ENCODE assay signal across 8 mouse cellular contexts in the genomic region with DNA sequence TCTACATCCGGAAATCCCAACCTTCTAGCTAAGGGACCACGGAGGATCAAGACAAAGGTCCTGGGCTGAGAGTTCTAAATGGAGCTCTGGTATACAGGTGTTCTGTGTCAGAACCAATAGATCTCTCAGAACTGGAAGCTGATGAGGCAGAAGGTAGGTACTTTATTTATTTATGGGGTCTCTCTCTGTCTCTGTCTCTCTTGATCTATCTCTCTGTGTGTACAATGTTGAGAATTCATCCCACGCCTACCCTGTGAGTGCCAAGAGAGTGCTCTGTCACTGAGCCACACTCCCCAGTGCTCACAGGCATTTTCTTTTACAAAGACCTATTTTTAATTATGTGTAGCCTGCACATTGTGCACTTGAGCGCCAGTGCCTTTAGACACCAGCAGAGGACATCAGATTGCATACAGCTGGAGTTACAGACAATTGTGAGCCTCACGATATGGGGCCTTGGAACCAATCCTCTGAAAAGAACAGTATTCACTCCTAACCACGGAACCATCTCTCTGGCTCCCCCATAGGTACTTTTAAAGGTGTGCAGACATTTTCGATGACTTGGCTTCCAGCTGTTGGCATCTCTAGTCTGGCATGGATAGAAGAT. TPM values are rescaled to one million over a fixed set of nuclear protein-coding genes. Genes with fewer than 3 reads are reported as not detected.
DNase-seq lines count a peak whose midpoint lies in the region; ATAC-seq lines count a peak whose summit lies in the region.

A gene (minus strand): TSS at position 51 of the 604 bp plus-strand sequence.

- H3K4me3 ChIP-seq in kidney, embryonic 16.5 days (ENCODE audit: low read length), result no peak within 1 kb of the TSS
- H3K4me3 ChIP-seq in intestine, embryonic 16.5 days (ENCODE audit: low read length), result no peak within 1 kb of the TSS
- no peak within 1 kb of the TSS for H3K4me3 ChIP-seq in midbrain, embryonic 10.5 days

- 75% methylated on average over 7 of the region's 7 CpGs for WGBS in kidney, embryonic 16.5 days
- WGBS in intestine, embryonic 16.5 days, result 70% methylated on average over 7 of the region's 7 CpGs
- WGBS in midbrain, embryonic 10.5 days, result 73% methylated on average over 7 of the region's 7 CpGs

- H3K27ac ChIP-seq in kidney, embryonic 16.5 days (ENCODE audit: low read length), result no peak within 1 kb of the TSS
- H3K27ac ChIP-seq in intestine, embryonic 16.5 days (ENCODE audit: low read length), result no peak within 1 kb of the TSS
- H3K27ac ChIP-seq in midbrain, embryonic 10.5 days (replicated peaks), result no peak within 1 kb of the TSS

- H3K4me2 ChIP-seq in kidney, embryonic 16.5 days (replicated peaks; ENCODE audit: low read depth, low read length), result no peak within 1 kb of the TSS
- H3K4me2 ChIP-seq in intestine, embryonic 16.5 days (ENCODE audit: low read depth, low read length), result no peak within 1 kb of the TSS

- no peak within 1 kb of the TSS for H3K9ac ChIP-seq in kidney, embryonic 16.5 days (replicated peaks; ENCODE audit: low read length)
- no peak within 1 kb of the TSS for H3K9ac ChIP-seq in intestine, embryonic 16.5 days (ENCODE audit: low read depth, low read length)

- H3K9me3 ChIP-seq in kidney, embryonic 16.5 days (ENCODE audit: low read length), result no peaks in the 10 kb centered on the region
- H3K9me3 ChIP-seq in intestine, embryonic 16.5 days (ENCODE audit: control insufficient read depth, low read length), result no peaks in the 10 kb centered on the region
- no peaks in the 10 kb centered on the region for H3K9me3 ChIP-seq in midbrain, embryonic 10.5 days (replicated peaks)

- ATAC-seq in kidney, embryonic 16.5 days (ENCODE audit: low FRiP score, low TSS enrichment), result no peak
- no peak for ATAC-seq in intestine, embryonic 16.5 days

- H3K4me1 ChIP-seq in kidney, embryonic 16.5 days (ENCODE audit: insufficient read depth, low read length), result no peaks in the 10 kb centered on the region
- no peaks in the 10 kb centered on the region for H3K4me1 ChIP-seq in intestine, embryonic 16.5 days (ENCODE audit: control insufficient read depth, insufficient read depth, low read length)
- no peaks in the 10 kb centered on the region for H3K4me1 ChIP-seq in midbrain, embryonic 10.5 days

- no peaks in the 10 kb centered on the region for H3K27me3 ChIP-seq in kidney, embryonic 16.5 days (ENCODE audit: insufficient read depth, low read length)
- H3K27me3 ChIP-seq in intestine, embryonic 16.5 days (replicated peaks; ENCODE audit: control insufficient read depth, insufficient read depth, low read length), result no peaks in the 10 kb centered on the region
- no peaks in the 10 kb centered on the region for H3K27me3 ChIP-seq in midbrain, embryonic 10.5 days (ENCODE audit: low read depth, poor library complexity, severe bottlenecking)

- no peak for DNase-seq in kidney, adult 11 months
- no peak for DNase-seq in adrenal gland, postnatal 36 days
- DNase-seq in gastrocnemius, postnatal 25 days, result no peak
- DNase-seq in midbrain, embryonic 10.5 days (ENCODE audit: low spot score), result no peak
- no peak for DNase-seq in right cerebral cortex, adult 18-20 months
- DNase-seq in lung, postnatal 14 days, result no peak

- no peaks in the 10 kb centered on the region for H3K36me3 ChIP-seq in kidney, embryonic 16.5 days (ENCODE audit: insufficient read depth, low read length)
- H3K36me3 ChIP-seq in intestine, embryonic 16.5 days (ENCODE audit: control insufficient read depth, insufficient read depth, low read length), result no peaks in the 10 kb centered on the region
- H3K36me3 ChIP-seq in midbrain, embryonic 10.5 days, result no peaks in the 10 kb centered on the region

RNA-seq across cellular contexts. Expression of the gene that starts here (rescaled TPM):
- polyA plus RNA-seq in kidney, embryonic 16.5 days (2015; fragmentation: Nextera tagmentation; extraction: Ambion mirVana), result 171 and 189 TPM in 2 replicates
- 100 to 1,000 TPM; 181 to 185 TPM for total RNA-seq in adrenal gland, postnatal 36 days (2021)
- 100 to 1,000 TPM; 156 to 160 TPM for total RNA-seq in gastrocnemius, postnatal 25 days (2021)
- 162 and 169 TPM in 2 replicates for polyA plus RNA-seq in intestine, embryonic 16.5 days (2015; fragmentation: Nextera tagmentation; extraction: Ambion mirVana)
- polyA plus RNA-seq in midbrain, embryonic 10.5 days (2016; fragmentation: Nextera tagmentation; extraction: Ambion mirVana), result 221 and 231 TPM in 2 replicates
